Mouse (Mus musculus) cerebellum, adult 2 months (tissue): Measurements from ENCODE around the gene Gata2. TPM values are rescaled to one million over a fixed set of nuclear protein-coding genes. Genes with fewer than 3 reads are reported as not detected.
A peak's percentile ranks its signal among the peaks of the same experiment; 100 is the strongest.

Experiments
- DNase-seq, 2 experiments: peaks; one replicate each; pipeline ENCODE4 v3.0.0; 2021
- H3K27ac ChIP-seq: fragments of 200-500 bp; 2 replicates; pipeline ENCODE4 v1.5.1; 2012; ENCODE audit warnings: low read length, control low read depth, inconsistent platforms; ENCODE audit not compliant: insufficient read depth
- H3K27me3 ChIP-seq: fragments of 200-500 bp; 2 replicates; pipeline ENCODE4 v1.6.1; 2012; ENCODE audit warnings: inconsistent platforms, mild to moderate bottlenecking, low read length, moderate library complexity; ENCODE audit not compliant: control insufficient read depth, insufficient read depth
- H3K4me1 ChIP-seq: fragments of 200-500 bp; 2 replicates; pipeline ENCODE4 v1.6.1; 2011; ENCODE audit warnings: low read length; ENCODE audit not compliant: control insufficient read depth, insufficient read depth
- H3K4me3 ChIP-seq: fragments of 200-500 bp; replicated peaks from 2 replicates; pipeline ENCODE3; 2011; ENCODE audit warnings: mild to moderate bottlenecking, low read depth, low read length, control low read depth; ENCODE audit not compliant: insufficient read depth
- CTCF ChIP-seq: fragments of 200-500 bp; IDR thresholded peaks from 2 replicates; pipeline ENCODE4 v1.5.1; 2011; ENCODE audit warnings: low read depth, mild to moderate bottlenecking, control low read depth, low read length, moderate library complexity, borderline replicate concordance; ENCODE audit not compliant: insufficient read depth
- POLR2A ChIP-seq: fragments of 200-500 bp; IDR thresholded peaks from 2 replicates; pipeline ENCODE4 v1.6.1; 2011; ENCODE audit warnings: low read length, control low read depth, borderline replicate concordance; ENCODE audit not compliant: insufficient read depth
- WGBS: fragments of 180-500 bp; shearing (Covaris S2); methylation state at CpG from one replicate; pipeline ENCODE4 v1.1.7; 2018; 5-methylcytosine and 5-hydroxymethylcytosine counted together
- polyA plus RNA-seq: library from polyadenylated mRNA; depleted of rRNA; stranded (reverse); fragments of >200 nt; gene quantifications from 2 replicates; pipeline ENCODE4 v1.2.3, GENCODE M21; 2012

Gata2 gene
- polyA plus RNA-seq, 1 experiment = 6.6 TPM

DNA sequence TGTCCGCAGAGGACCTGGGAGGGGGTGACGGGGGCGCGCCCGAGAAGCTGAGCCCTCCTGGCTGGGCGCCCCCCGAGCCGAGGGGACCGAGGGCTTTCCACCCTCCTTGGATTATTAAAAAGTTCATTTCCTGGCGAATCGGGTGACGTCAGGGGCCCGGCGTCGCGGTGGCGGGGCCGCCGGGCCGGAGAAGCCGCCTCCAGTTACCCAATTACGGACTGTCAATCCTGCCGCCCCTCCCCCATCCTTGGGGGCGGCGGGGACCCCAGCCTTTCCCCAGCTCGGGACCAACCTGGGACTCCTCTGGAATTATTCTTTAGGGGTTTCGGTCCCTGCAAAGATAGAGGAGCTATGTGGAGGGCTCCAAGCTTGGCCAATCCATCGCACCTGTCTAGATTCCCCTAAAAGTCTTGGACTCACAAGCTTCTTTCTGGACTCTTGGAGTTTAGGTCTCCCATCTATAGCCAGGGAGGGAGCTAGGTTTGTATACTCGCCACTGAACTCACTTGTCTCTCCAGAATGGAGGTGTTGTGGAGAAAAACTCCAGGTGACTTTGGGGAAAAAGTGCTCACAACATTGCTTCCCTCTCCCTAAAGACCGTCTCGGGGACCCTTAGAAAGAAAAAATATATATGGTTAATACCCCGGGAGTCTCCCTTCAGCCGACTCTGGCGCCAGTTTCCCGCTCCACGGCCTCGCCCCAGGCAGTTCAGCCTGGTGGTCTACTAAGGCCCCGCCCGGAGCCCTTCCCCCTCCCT is 3.8 kb downstream of the Gata2 start:
- Histone ChIP-seq H3K4me1 (peaks cover 4% of the 10 kb centered on the region; the same call in 1 of the 2 replicates), H3K27ac (no peak overlapping the region), H3K27me3 (peaks cover 12% of the 10 kb centered on the region; the same call in 1 of the 2 replicates), H3K4me3 (no peak overlapping the region)
- TF ChIP-seq CTCF = no peak
- TF ChIP-seq POLR2A = no peak
- peak in 1 of 2 experiments; percentile 4 for DNase-seq
- WGBS = 2% methylated on average over 38 of the region's 39 CpGs

DNA sequence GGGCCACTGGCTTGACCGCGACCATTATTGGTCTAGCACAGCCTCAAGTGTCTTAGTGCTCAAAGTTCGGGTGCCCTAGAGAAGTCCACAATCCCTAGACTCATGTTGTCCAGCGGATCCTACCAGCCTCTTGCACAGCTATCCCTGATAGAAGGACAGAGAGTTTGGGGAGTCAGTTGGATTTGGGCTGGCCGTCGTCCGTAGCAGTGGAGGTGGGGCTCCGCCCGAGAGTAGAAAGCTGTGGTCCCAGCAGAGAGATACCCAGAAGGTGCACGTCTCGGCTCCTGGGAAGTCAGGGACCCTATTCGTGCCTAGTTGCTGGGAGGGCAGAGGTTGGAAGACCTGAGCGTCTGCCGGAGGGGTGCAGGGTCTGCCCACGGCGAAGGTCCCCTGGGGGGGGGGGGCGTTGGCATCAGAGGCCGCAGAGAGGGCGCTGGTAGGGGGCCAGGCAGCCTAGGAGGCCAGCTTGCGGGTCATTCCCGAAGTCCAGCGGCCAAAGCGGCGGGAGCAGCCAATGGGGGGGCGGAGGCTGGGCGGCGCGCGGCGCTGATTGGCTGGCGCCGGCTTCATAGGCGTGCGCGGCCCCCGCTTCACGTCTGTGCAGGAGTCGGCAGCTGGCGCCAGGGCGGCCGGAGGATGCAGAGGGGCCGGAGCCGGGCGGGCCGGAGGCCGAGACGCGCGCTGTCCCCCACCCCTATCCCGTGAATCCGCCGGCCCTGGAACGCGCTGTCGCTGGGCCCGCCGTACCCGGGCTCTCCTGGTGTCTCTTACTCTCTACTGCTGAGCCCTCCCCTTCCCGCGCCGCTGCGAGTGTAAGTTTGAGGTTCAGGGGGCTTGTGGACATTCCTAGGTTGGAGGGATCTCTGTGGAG is 4.6 kb downstream of the Gata2 start:
- no peak overlapping the region for H3K27ac ChIP-seq
- no peak for DNase-seq
- H3K27me3 ChIP-seq = peaks cover 12% of the 10 kb centered on the region; the same call in 1 of the 2 replicates
- H3K4me3 ChIP-seq = no peak overlapping the region
- under 1% methylated on average over 51 of the region's 62 CpGs for WGBS
- TF ChIP-seq POLR2A (no peak), CTCF (no peak)
- peaks cover 4% of the 10 kb centered on the region; the same call in 1 of the 2 replicates for H3K4me1 ChIP-seq

DNA sequence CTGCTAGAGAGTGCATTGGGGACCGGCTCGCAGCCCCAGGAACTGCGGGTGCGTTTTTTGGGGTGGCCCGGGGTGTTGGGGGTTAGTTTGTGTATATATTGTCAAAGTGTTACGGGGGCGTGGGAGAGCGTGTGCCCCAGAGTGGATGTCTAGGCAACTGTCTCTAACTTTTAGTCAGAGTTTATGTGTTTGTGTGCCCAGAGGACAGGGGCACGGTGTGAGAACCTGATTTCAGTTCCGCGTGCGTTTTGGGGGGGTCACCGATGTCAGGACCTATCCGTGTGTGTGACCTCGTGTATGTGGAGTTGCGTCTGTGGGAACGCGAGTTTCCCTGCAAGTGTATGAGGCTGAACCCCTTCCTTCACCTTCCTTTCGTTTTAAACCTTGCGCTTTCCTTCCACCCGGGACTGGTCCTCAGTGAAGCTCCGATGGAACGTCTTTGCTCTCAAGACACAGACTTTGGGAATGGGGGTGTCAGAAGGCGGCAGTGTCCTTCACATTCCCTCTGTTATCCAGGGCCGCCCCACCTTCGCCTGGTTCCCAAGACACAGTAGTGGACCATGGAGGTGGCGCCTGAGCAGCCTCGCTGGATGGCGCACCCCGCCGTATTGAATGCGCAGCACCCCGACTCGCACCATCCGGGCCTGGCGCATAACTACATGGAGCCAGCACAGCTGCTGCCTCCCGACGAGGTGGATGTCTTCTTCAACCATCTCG is 5.5 kb downstream of the Gata2 start:
- Histone ChIP-seq H3K4me3 (no peak overlapping the region), H3K4me1 (peaks cover 4% of the 10 kb centered on the region; the same call in 1 of the 2 replicates), H3K27me3 (peaks cover 7% of the 10 kb centered on the region; the same call in 1 of the 2 replicates), H3K27ac (no peak overlapping the region)
- DNase-seq = no peak
- TF ChIP-seq POLR2A (no peak), CTCF (no peak)
- WGBS = 2% methylated on average over 39 of the region's 39 CpGs

DNA sequence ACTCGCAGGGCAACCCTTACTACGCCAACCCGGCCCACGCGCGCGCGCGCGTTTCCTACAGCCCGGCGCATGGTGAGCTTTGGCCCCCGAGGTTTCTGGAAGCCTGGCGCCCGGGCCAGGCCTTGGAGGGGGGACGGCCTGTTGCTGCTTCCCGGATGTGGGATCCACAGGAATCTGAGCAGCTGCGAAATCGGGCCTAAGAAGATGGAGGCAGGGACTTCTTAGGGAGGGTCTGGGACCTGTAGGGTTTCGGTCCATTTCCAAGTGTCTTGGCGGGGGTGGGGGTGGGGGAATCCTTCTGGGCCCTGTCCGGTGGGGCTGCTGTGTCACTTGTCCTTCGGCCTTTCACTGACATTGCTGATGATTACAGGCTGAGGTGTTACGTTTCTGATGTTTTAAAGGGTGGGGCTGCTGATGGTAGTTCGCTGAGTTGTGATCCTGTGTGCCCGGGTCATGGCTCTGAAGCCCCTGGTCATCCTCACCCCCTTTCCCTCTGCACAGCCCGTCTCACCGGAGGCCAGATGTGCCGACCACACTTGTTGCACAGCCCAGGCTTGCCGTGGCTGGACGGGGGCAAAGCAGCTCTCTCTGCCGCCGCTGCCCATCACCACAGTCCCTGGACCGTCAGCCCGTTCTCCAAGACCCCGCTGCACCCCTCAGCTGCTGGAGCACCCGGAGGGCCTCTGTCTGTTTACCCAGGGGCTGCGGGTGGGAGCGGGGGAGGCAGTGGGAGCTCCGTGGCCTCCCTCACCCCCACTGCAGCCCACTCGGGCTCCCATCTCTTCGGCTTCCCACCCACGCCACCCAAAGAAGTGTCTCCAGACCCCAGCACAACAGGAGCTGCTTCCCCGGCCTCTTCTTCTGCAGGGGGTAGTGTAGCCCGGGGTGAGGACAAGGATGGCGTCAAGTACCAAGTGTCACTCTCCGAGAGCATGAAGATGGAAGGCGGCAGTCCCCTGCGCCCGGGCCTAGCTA is 6.3 kb downstream of the Gata2 start:
- Histone ChIP-seq H3K27ac (no peak overlapping the region), H3K4me3 (no peak overlapping the region), H3K27me3 (peaks cover 5% of the 10 kb centered on the region; the same call in 1 of the 2 replicates), H3K4me1 (peaks cover 4% of the 10 kb centered on the region; the same call in 1 of the 2 replicates)
- no peak for DNase-seq
- TF ChIP-seq POLR2A (no peak), CTCF (no peak)
- WGBS = 5% methylated on average over 50 of the region's 50 CpGs

DNA sequence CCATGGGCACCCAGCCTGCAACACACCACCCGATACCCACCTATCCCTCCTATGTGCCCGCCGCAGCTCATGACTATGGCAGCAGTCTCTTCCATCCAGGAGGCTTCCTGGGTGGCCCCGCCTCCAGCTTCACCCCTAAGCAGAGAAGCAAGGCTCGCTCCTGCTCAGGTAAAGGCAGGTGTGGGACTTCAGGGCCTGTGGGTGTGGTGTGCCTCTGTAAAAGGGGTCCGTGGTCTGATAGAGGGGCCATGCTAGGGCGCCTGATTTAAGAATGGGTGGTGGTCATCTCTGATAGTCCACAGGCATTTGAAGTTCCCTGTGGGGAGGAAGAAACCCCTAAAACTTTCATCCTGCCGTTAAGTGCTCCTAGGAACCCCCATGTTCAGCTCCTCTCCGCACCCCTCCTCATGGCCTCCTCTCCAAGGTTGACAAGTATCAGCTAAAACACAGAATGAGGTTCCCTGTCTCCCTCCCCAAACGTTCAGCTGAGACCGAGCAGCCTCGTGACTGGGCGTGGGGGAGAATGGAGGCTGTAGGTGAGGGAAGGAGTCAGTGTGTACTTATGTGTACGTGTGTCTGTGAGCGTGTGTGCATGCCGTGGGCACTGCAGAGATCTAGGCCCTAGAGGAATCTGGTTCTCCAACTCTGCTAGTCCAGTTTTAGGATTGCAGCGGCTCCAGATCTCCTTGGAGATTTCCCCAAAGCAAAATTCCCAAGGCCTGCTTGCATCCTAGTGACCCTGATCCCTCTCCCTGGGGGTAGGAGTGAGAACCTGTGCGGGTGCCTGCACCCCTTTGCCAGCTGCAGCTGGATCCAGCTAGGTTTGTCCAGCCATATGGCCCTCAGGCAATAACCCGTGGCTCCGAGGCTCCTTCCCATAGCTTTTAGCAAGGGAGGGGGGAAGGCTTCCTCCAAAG is 7.3 kb downstream of the Gata2 start:
- TF ChIP-seq POLR2A (no peak), CTCF (no peak)
- Histone ChIP-seq H3K27me3 (peaks cover 5% of the 10 kb centered on the region; the same call in 1 of the 2 replicates), H3K27ac (no peak overlapping the region), H3K4me3 (no peak overlapping the region), H3K4me1 (peaks cover 4% of the 10 kb centered on the region; the same call in 1 of the 2 replicates)
- 27% methylated on average over 20 of the region's 20 CpGs for WGBS
- DNase-seq = no peak
